Mouse (Mus musculus): ENCODE results near the gene Srrm2. TPM values are rescaled to one million over a fixed set of nuclear protein-coding genes. Genes with fewer than 3 reads are reported as not detected.

The Srrm2 gene
- polyA plus RNA-seq, 1 experiment from 2014 or later, result 327 TPM

DNA sequence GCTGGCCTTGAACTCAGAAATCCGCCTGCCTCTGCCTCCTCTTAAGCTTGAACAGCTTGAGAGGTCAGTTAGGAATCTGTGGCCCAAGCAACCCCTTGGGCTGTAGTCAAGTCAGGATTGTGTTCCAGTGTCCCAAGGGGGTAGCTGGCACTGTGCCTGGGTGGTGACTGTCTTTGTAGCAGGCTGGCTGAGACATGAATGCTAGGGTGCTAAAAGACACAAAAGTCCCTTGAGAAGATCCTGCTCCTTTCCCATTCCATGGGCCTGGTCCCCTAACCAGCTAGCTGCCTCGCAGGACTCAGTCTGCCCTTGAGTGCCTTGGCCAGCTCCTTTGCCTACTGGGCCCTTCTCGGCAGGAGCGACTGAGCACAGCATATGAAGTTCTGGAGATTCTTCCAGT lies 72.6 kb downstream of the Srrm2 start:
- Histone ChIP-seq H3K9ac (no peak overlapping the region), H3K27ac (replicated peaks) (no peak overlapping the region), H3K36me3 (no peaks in the 10 kb centered on the region), H3K27me3 (replicated peaks) (peaks cover 3% of the 10 kb centered on the region; the same call in 1 of the 2 replicates), H3K4me1 (no peaks in the 10 kb centered on the region), H3K4me3 (no peak overlapping the region), H3K4me2 (no peak overlapping the region), H3K9me3 (peaks cover 5% of the 10 kb centered on the region; the same call in 1 of the 2 replicates)
- 83% methylated on average over 4 of the region's 4 CpGs for WGBS
- ATAC-seq (ENCODE audit: extremely low read depth, insufficient number of reproducible peaks, low FRiP score, low TSS enrichment), result no peak

DNA sequence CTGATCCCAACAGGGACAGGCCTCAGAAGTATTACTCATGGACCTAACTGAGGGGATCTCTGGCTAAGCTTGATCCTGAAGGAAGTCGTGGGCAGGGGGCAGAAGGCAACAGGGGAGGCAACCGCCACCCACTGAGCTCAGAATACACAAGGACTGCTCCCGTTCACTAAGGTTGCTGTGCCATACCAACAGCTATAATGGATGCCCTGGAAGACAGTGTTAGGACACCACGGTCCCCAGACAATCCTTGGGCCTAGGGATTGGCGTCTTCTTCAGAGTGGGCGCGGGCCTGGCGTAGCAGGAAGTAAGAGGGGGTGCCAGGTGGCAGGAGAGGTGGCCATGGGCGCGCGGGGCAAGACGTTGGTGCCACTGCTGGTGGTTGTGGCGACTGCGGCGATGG lies 77.4 kb downstream of the Srrm2 start, which contains the start of gene Prss21:
TSS of gene Prss21 (plus strand) at position 301 of the 400 bp plus-strand sequence.
- H3K4me3 ChIP-seq, result no peak within 1 kb of the TSS
- no peak for ATAC-seq (ENCODE audit: extremely low read depth, insufficient number of reproducible peaks, low FRiP score, low TSS enrichment)
- no peak within 1 kb of the TSS for H3K27ac ChIP-seq (replicated peaks)
- no peaks in the 10 kb centered on the region for H3K36me3 ChIP-seq
- no peaks in the 10 kb centered on the region for H3K27me3 ChIP-seq (replicated peaks)
- H3K9me3 ChIP-seq, result peaks cover 5% of the 10 kb centered on the region; the same call in 1 of the 2 replicates
- H3K4me2 ChIP-seq, result no peak within 1 kb of the TSS
- no peaks in the 10 kb centered on the region for H3K4me1 ChIP-seq
- H3K9ac ChIP-seq, result no peak within 1 kb of the TSS
- WGBS, result 74% methylated on average over 15 of the region's 15 CpGs

DNA sequence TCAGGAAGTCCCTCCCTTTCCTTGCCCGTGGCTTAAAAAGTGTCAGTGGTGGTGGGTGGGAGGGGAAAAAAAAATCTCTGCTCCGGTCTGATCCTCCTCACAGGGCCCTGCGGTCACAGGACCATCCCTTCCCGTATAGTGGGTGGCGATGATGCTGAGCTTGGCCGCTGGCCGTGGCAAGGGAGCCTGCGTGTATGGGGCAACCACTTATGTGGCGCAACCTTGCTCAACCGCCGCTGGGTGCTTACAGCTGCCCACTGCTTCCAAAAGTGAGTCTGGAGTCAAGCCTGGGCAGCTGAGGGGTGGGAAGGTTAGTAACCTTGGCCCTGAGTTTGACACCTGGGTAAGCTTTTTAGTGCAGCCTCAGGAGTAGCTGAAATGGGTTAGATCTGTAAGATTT lies 78.2 kb downstream of the Srrm2 start:
- Histone ChIP-seq H3K27ac (replicated peaks) (no peak overlapping the region), H3K9ac (no peak overlapping the region), H3K4me2 (no peak overlapping the region), H3K27me3 (replicated peaks) (no peaks in the 10 kb centered on the region), H3K9me3 (peaks cover 5% of the 10 kb centered on the region; the same call in 1 of the 2 replicates), H3K4me1 (no peaks in the 10 kb centered on the region), H3K36me3 (no peaks in the 10 kb centered on the region), H3K4me3 (no peak overlapping the region)
- 79% methylated on average over 11 of the region's 11 CpGs for WGBS
- ATAC-seq (ENCODE audit: extremely low read depth, insufficient number of reproducible peaks, low FRiP score, low TSS enrichment), result no peak

Small RNA genes lying within 50 kb of the gene (microRNA-seq; reads per million reads assigned to microRNA genes)
- gene Mir5125, result 0.82 reads per million

Other genes starting within 250 kb of the Srrm2 start
- gene Zfp213, start 226.3 kb upstream of the Srrm2 start, polyA plus RNA-seq (2015; fragmentation: Nextera tagmentation; extraction: Ambion mirVana), result 12.7 and 13.3 TPM in 2 replicates
- 9.2 and 9.3 TPM in 2 replicates for gene Zfp13, start 191.0 kb upstream of the Srrm2 start, polyA plus RNA-seq (2015; fragmentation: Nextera tagmentation; extraction: Ambion mirVana)
- not detected in 2 replicates for gene Zscan10, start 189.7 kb upstream of the Srrm2 start, polyA plus RNA-seq (2015; fragmentation: Nextera tagmentation; extraction: Ambion mirVana)
- gene Mmp25, start 145.3 kb upstream of the Srrm2 start, polyA plus RNA-seq (2015; fragmentation: Nextera tagmentation; extraction: Ambion mirVana), result 0.32 and 0.62 TPM in 2 replicates
- 0.17 and 0.41 TPM in 2 replicates for gene Bicdl2, start 130.0 kb upstream of the Srrm2 start, polyA plus RNA-seq (2015; fragmentation: Nextera tagmentation; extraction: Ambion mirVana)
- 297 and 312 TPM in 2 replicates for gene Hcfc1r1, start 116.9 kb upstream of the Srrm2 start, polyA plus RNA-seq (2015; fragmentation: Nextera tagmentation; extraction: Ambion mirVana)
- 32.4 and 37.3 TPM in 2 replicates for gene Thoc6, start 116.7 kb upstream of the Srrm2 start, polyA plus RNA-seq (2015; fragmentation: Nextera tagmentation; extraction: Ambion mirVana)
- gene Tnfrsf12a, start 113.1 kb upstream of the Srrm2 start, polyA plus RNA-seq (2015; fragmentation: Nextera tagmentation; extraction: Ambion mirVana), result 118 and 140 TPM in 2 replicates
- 9.4 and 10.7 TPM in 2 replicates for gene Cldn6, start 111.3 kb upstream of the Srrm2 start, polyA plus RNA-seq (2015; fragmentation: Nextera tagmentation; extraction: Ambion mirVana)
- gene Cldn9, start 106.5 kb upstream of the Srrm2 start, polyA plus RNA-seq (2015; fragmentation: Nextera tagmentation; extraction: Ambion mirVana), result 0.29 and 0.32 TPM in 2 replicates
- gene 1520401A03Rik, start 67.7 kb upstream of the Srrm2 start, polyA plus RNA-seq (2015; fragmentation: Nextera tagmentation; extraction: Ambion mirVana), result 0.11 TPM in 1 of 2 replicates, not detected in the other
- 30.9 and 31.0 TPM in 2 replicates for gene Pkmyt1, start 64.2 kb upstream of the Srrm2 start, polyA plus RNA-seq (2015; fragmentation: Nextera tagmentation; extraction: Ambion mirVana)
- gene Paqr4, start 49.7 kb upstream of the Srrm2 start, polyA plus RNA-seq (2015; fragmentation: Nextera tagmentation; extraction: Ambion mirVana), result 12.3 and 12.6 TPM in 2 replicates
- gene Kremen2, start 44.7 kb upstream of the Srrm2 start, polyA plus RNA-seq (2015; fragmentation: Nextera tagmentation; extraction: Ambion mirVana), result 0.09 and 0.32 TPM in 2 replicates
- gene Flywch1, start 18.9 kb upstream of the Srrm2 start, polyA plus RNA-seq (2015; fragmentation: Nextera tagmentation; extraction: Ambion mirVana), result 52.1 and 54.1 TPM in 2 replicates
- gene Flywch2, start 4.5 kb upstream of the Srrm2 start, polyA plus RNA-seq (2015; fragmentation: Nextera tagmentation; extraction: Ambion mirVana), result 5.8 and 7.4 TPM in 2 replicates
- 875 and 1,018 TPM in 2 replicates for gene Elob, start 38.6 kb downstream of the Srrm2 start, polyA plus RNA-seq (2015; fragmentation: Nextera tagmentation; extraction: Ambion mirVana)
- gene Prss33, start 45.5 kb downstream of the Srrm2 start, polyA plus RNA-seq (2015; fragmentation: Nextera tagmentation; extraction: Ambion mirVana), result not detected in 2 replicates
- gene Prss32, start 53.3 kb downstream of the Srrm2 start, polyA plus RNA-seq (2015; fragmentation: Nextera tagmentation; extraction: Ambion mirVana), result 0.15 TPM in 1 of 2 replicates, not detected in the other
- 0.20 and 0.29 TPM in 2 replicates for gene Prss41, start 53.6 kb downstream of the Srrm2 start, polyA plus RNA-seq (2015; fragmentation: Nextera tagmentation; extraction: Ambion mirVana)
- not detected in 2 replicates for gene Prss21, start 77.5 kb downstream of the Srrm2 start, polyA plus RNA-seq (2015; fragmentation: Nextera tagmentation; extraction: Ambion mirVana)
- gene Dcpp1, start 90.3 kb downstream of the Srrm2 start, polyA plus RNA-seq (2015; fragmentation: Nextera tagmentation; extraction: Ambion mirVana), result 0.32 TPM in 1 of 2 replicates, not detected in the other
- gene Dcpp2, start 90.3 kb downstream of the Srrm2 start, polyA plus RNA-seq (2015; fragmentation: Nextera tagmentation; extraction: Ambion mirVana), result not detected in 2 replicates
- gene Dcpp3, start 126.9 kb downstream of the Srrm2 start, polyA plus RNA-seq (2015; fragmentation: Nextera tagmentation; extraction: Ambion mirVana), result not detected in 2 replicates
- gene Sbp, start 151.1 kb downstream of the Srrm2 start, polyA plus RNA-seq (2015; fragmentation: Nextera tagmentation; extraction: Ambion mirVana), result not detected in 2 replicates
- not detected in 2 replicates for gene Sbpl, start 164.7 kb downstream of the Srrm2 start, polyA plus RNA-seq (2015; fragmentation: Nextera tagmentation; extraction: Ambion mirVana)
- 0.10 TPM in 1 of 2 replicates, not detected in the other for gene Prss30, start 190.0 kb downstream of the Srrm2 start, polyA plus RNA-seq (2015; fragmentation: Nextera tagmentation; extraction: Ambion mirVana)
- 0.15 TPM in 1 of 2 replicates, not detected in the other for gene Prss22, start 207.6 kb downstream of the Srrm2 start, polyA plus RNA-seq (2015; fragmentation: Nextera tagmentation; extraction: Ambion mirVana)
- gene Prss27, start 247.6 kb downstream of the Srrm2 start, polyA plus RNA-seq (2015; fragmentation: Nextera tagmentation; extraction: Ambion mirVana), result 0.34 and 0.35 TPM in 2 replicates

Data from heart, embryonic 13.5 days (tissue).